Mouse (Mus musculus) yolk sac, embryonic 10.5 days (tissue): ENCODE results near the gene Armc6.

ENCODE experiments used
- DNase-seq: peaks from one replicate; pipeline ENCODE4 v3.0.0-alpha.2; 2017; ENCODE audit warnings: low spot score

Armc6 gene

GRCm38 (mm10) chr8:70234080-70234780 lies at the start of gene Armc6, which contains the start of gene Sugp2:
Gene Armc6, minus strand, starts transcription at chr8:70234466.
Gene Sugp2, plus strand, starts transcription at chr8:70234226.
- peak; percentile 95 for DNase-seq

GRCm38 (mm10) chr8:70283136-70284077 lies 49.1 kb upstream of the Armc6 start:
- DNase-seq = peak; percentile 11

DNA sequence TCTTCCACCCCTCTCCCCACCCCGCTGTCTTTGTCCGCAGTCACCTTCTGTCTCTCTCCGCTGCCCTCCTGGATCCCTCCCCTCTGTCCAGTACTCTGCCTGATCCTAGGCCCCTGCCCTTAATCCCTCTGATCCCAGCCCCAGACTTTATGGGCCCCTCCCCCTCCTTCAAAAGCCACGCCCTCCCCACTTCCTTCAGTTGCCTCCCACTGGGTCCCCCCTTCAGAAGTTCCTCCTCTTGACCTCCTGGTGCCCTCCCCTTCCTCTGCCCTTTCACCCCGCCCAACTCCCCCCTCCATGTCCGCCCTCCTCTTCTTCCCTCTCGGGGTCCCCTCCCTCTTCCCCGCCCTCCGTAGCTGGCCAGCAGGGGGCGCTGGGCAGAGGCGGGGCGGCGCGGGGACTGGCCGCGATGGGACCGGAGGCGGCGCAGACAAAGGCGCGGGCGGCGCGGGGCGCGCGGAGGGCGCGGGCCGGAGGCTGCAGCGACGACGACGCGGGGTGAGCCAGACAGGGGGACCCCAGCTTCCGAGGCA lies 48.4 kb upstream of the Armc6 start, which contains the start of gene Homer3:
TSS of gene Homer3 (plus strand) at position 225 of the 533 bp plus-strand sequence.
- DNase-seq = peak; percentile 97

DNA sequence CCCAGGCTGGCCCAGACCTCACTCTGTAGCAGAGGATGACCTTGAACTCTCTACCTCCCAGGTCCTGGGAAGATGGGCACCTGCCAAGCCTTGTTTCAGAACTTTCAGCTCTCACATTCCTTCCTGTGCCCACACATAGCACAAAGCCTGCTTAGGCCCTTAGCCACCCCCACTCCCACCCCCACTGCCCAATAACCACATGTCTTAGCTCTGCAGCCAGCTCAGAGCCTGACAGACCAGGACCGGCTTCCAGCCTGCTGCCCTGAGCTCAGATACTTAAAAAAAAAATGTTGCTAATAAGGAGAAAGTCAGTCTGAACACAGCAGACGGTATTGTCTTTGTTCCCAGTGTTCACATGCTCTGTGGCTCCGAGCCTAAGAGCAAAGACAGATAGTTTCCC lies 46.7 kb upstream of the Armc6 start:
- no peak for DNase-seq

DNA sequence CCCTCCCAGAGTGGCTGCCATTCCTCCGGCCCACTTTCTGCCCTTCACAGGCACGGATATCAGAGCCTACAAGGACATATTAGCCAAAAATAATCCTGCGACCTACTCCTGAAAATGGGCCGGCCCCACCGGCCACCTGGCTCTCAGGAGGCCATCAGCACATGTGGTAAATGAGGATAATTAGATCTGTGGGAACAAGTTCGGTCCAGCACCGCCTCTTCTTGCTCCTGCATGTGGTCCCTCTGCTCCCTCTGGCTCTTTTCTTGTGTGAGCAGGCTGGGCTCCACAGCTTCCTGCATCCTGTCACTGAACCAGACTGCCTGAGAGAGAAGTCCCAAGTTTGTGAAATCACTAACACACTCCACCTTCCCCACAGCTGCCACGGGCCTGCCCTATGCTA lies 45.0 kb upstream of the Armc6 start:
- DNase-seq = no peak

GRCm38 (mm10) chr8:70278175-70278574 lies 43.9 kb upstream of the Armc6 start:
- DNase-seq = no peak

DNA sequence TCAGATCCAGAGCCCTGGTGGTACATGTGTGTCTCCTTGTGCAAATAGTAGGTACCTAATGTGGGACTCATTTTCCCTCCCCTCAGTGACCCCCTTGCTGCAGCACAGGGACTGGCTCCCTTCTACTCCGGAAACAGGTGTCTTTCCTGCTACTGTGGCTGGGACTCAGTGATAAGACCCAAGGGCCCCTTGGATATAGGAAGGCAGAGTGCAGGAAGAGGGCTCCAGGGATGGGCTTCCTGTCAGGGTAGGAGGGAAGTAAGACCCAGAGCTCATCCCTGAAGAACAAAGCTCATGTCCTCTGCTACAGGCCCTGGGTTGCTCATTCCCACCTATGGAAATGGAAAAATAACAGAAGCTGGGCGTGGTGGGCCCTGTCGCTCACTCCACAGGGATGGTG lies 42.2 kb upstream of the Armc6 start:
- DNase-seq = peak; percentile 20

GRCm38 (mm10) chr8:70274350-70274749 lies 40.1 kb upstream of the Armc6 start:
- DNase-seq = no peak

GRCm38 (mm10) chr8:70272949-70273348 lies 38.7 kb upstream of the Armc6 start:
- peak; percentile 44 for DNase-seq

DNA sequence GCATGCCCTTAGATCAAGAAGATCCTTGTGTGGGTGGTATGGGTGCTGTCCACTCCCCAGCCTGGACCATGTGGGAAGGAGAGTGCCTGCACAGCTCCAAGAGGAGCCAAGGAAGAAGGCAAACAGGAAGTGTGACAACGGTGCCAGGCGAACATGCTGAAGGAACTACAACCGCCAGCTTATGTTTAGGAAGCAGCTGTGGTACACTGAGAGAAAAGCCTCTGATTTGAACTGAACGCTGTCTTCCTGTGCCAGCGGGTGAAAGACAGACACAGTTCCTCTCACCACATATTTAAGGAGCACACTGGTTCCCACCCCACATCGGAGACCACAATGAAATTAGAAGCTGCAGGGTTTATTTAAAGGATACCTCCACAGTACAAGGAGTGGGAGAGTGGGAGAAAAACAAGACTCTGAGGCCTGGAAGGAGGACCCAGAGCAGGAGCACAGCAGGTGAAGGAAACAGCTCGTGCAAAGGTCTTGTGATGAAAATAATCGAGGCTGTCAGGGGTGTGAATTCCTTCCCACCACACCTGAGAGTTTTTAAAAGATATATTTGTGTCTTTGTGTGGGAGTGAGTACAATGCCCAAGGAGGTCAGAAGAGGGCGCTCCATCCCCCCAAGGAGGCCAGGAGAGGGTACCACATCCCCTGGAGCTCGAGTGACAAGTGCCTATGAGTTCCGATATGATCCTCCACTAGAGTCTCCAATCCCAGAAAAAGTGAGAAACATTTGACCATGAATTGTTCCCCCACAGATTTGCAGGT lies 34.7 kb upstream of the Armc6 start:
- no peak for DNase-seq

DNA sequence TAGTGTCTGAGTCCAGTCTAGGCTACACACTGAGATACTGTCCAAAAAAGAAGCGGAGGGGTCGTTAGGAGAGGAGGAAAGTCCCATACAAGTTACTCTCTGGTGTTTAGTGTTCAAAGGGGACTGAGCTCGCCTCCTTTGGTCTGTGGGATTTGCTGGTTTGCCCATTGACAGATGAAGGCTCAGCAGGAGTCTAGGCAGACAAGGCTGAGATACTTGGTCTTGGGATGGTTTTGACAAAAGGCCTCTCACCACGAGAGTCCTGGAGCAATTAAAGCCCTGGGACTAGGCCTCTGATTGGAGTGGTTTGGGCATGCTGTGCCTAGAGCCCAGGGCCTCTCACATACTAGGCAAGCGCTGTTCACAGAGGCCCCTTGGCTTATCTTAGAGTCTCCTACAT lies 34.0 kb upstream of the Armc6 start:
- DNase-seq = no peak

- no peak for DNase-seq
Observed at GRCm38 (mm10) chr8:70267674-70268073, 33.4 kb upstream of the Armc6 start.

- DNase-seq = no peak
Observed at GRCm38 (mm10) chr8:70259043-70259442, 24.8 kb upstream of the Armc6 start.

- no peak for DNase-seq
Observed at GRCm38 (mm10) chr8:70258600-70258999, 24.3 kb upstream of the Armc6 start.

- no peak for DNase-seq
Observed at GRCm38 (mm10) chr8:70257456-70257855, 23.2 kb upstream of the Armc6 start.

DNA sequence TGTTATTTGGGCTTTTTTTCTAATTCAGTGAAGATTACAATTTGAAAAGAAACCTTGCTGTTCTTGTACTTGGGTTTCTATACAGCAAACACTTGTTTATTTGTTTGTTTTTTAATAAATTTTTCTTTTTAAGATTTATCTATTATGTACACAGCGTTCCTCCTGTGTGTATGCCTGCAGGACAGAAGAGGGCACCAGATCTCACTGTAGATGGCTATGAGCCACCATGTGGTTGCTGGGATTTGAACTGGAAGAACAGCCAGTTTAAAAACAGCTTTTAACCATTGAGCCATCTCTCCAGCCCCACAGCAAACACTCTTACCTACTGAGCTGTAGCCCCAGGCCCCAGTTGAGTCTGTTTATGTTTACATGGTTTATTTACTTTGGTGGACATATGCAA lies 20.4 kb upstream of the Armc6 start:
- DNase-seq = no peak

DNA sequence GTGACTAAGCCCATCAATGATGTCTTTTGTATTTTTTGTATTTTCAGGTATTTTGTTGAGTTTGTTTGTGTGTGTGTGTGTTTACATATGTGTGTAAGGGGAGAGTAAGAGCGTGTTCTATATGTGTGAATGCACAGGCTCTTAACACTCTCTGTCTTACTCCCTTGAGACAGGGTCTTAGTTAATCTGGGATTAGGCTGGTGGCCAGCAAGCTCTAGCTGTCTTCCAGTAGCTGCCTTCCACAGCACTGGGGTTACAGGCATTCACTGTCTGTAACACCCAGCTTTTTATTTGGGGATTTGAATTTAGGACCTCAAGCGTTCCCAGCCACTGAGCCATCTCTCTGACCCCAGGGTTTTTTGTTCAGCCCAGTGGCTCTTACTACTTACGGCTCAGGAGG lies 13.6 kb upstream of the Armc6 start:
- no peak for DNase-seq

DNA sequence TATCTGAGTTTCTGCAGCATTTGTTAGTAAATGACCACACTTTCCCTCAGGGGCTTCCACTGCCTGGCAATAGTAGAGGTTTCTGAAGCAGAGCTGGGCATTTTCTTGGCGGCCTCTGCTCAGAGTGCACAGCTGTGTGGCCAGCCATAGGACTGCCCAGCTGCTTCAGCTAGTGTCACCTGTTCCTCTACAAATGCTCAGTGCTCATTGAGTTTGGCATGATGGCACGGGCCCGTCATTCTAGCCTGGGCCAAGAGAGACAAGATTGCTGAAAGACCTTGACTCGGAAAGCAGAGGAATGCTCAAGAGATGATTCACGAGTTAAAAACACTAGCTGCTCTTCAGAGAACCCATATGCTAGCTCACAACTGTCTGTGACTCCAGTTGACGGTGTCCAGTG lies 12.4 kb upstream of the Armc6 start:
- DNase-seq = no peak

- no peak for DNase-seq
Observed at GRCm38 (mm10) chr8:70240642-70241041, 6.4 kb upstream of the Armc6 start.

GRCm38 (mm10) chr8:70237842-70238241 lies 3.6 kb upstream of the Armc6 start:
- no peak for DNase-seq

DNA sequence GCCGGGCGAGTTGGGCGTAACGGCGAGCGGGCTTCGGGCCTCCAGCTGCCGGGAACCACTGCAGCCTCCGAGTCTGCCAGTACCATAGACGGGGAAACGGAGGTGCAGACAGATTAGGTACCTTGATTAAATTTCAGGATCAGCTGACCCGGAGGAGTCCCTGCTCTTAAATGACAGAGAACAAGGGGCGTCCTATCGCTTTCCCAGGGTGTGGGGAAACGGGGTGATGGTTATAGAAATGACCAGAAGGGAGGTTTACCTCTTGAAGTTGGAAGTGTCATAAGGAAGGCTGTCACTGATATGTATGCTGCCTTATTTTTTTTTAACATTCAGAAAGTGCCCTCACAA lies 489 bp upstream of the Armc6 start:
- DNase-seq = no peak

- no peak for DNase-seq
Observed at GRCm38 (mm10) chr8:70233606-70234005, 660 bp downstream of the Armc6 start.
